Mouse (Mus musculus): Measurements from ENCODE around the gene Creb5.

GRCm38 (mm10) chr6:53477501-53477900 is 190.4 kb downstream of the Creb5 start:
- TF ChIP-seq CTCF (IDR thresholded peaks at IDR 0.05) (no peak), EP300 (IDR thresholded peaks at IDR 0.05) (no peak)

Data from lung, postnatal 0 days (tissue).